Mouse (Mus musculus): ENCODE results near the gene Glis1. TPM values are rescaled to one million over a fixed set of nuclear protein-coding genes. Genes with fewer than 3 reads are reported as not detected.

The Glis1 gene
- polyA plus RNA-seq, 1 experiment from 2014 or later, result 5.9 TPM

- no peak for ATAC-seq (ENCODE audit: low FRiP score)
- no peaks in the 10 kb centered on the region for H3K9me3 ChIP-seq (replicated peaks)
- no peak within 1 kb of the TSS for H3K4me2 ChIP-seq (replicated peaks)
- no peak within 1 kb of the TSS for H3K27ac ChIP-seq
- peaks cover 36% of the 10 kb centered on the region for H3K4me1 ChIP-seq
- no peak within 1 kb of the TSS for H3K9ac ChIP-seq
- H3K4me3 ChIP-seq, result no peak within 1 kb of the TSS
- H3K36me3 ChIP-seq, result no peaks in the 10 kb centered on the region
- 90% methylated on average over 14 of the region's 14 CpGs for WGBS
- H3K27me3 ChIP-seq, result peaks cover 11% of the 10 kb centered on the region; the same call in 1 of the 2 replicates
Measured at GRCm38 (mm10) chr4:107684130-107684529, 249.7 kb downstream of the Glis1 start, which contains the start of gene Dmrtb1. Gene Dmrtb1, minus strand, starts transcription at chr4:107684230.

Small RNAs within 50 kb of the gene (microRNA-seq; reads per million reads assigned to microRNA genes)
- gene Gm24804, result not detected

Other genes with a start within 250 kb of the Glis1 start
- not detected in 2 replicates for gene Ldlrad1, start 225.4 kb upstream of the Glis1 start, polyA plus RNA-seq (2016; fragmentation: Nextera tagmentation; extraction: Ambion mirVana)
- 73.5 TPM in 2 replicates for gene Lrrc42, start 181.1 kb upstream of the Glis1 start, polyA plus RNA-seq (2016; fragmentation: Nextera tagmentation; extraction: Ambion mirVana)
- gene Hspb11, start 181.0 kb upstream of the Glis1 start, polyA plus RNA-seq (2016; fragmentation: Nextera tagmentation; extraction: Ambion mirVana), result 42.7 and 44.3 TPM in 2 replicates
- gene Dio1, start 127.4 kb upstream of the Glis1 start, polyA plus RNA-seq (2016; fragmentation: Nextera tagmentation; extraction: Ambion mirVana), result not detected in 2 replicates
- 42.2 and 53.8 TPM in 2 replicates for gene Yipf1, start 120.2 kb upstream of the Glis1 start, polyA plus RNA-seq (2016; fragmentation: Nextera tagmentation; extraction: Ambion mirVana)
- 28.7 and 28.8 TPM in 2 replicates for gene Ndc1, start 66.8 kb upstream of the Glis1 start, polyA plus RNA-seq (2016; fragmentation: Nextera tagmentation; extraction: Ambion mirVana)
- 29.8 and 32.0 TPM in 2 replicates for gene Dmrtb1, start 249.6 kb downstream of the Glis1 start, polyA plus RNA-seq (2016; fragmentation: Nextera tagmentation; extraction: Ambion mirVana)

Measured in hindbrain, embryonic 12.5 days (tissue).